Mouse (Mus musculus): ENCODE measurements at regions not wholly inside any gene's neighbourhood (a gene's known extent, or its start where the extent isn't known, plus 50 kb on each side); places are given as distances from the start of the nearest gene placed in this dataset.

- Histone ChIP-seq H3K4me2 (replicated peaks; ENCODE audit: low read depth, low read length) (no peak overlapping the region), H3K4me1 (ENCODE audit: insufficient read depth, low read length) (no peaks in the 10 kb centered on the region), H3K9me3 (ENCODE audit: low read length) (no peaks in the 10 kb centered on the region), H3K27me3 (ENCODE audit: insufficient read depth, low read length) (no peaks in the 10 kb centered on the region), H3K36me3 (ENCODE audit: insufficient read depth, low read length) (no peaks in the 10 kb centered on the region), H3K9ac (replicated peaks; ENCODE audit: low read length) (no peak overlapping the region), H3K4me3 (ENCODE audit: low read length) (no peak overlapping the region), H3K27ac (ENCODE audit: low read length) (no peak overlapping the region)
- WGBS, result 88% methylated on average over 1 of the region's 1 CpGs
- no peak for ATAC-seq (ENCODE audit: low FRiP score, low TSS enrichment)
Measured at GRCm38 (mm10) chr15:68484789-68485188, 1984.1 kb upstream of the Lrrc6 start.

GRCm38 (mm10) chr15:68477745-68478144, 1977.0 kb upstream of the Lrrc6 start:
- Histone ChIP-seq H3K9me3 (ENCODE audit: low read length) (no peaks in the 10 kb centered on the region), H3K9ac (replicated peaks; ENCODE audit: low read length) (no peak overlapping the region), H3K36me3 (ENCODE audit: insufficient read depth, low read length) (no peaks in the 10 kb centered on the region), H3K27me3 (ENCODE audit: insufficient read depth, low read length) (no peaks in the 10 kb centered on the region), H3K27ac (ENCODE audit: low read length) (no peak overlapping the region), H3K4me2 (replicated peaks; ENCODE audit: low read depth, low read length) (no peak overlapping the region), H3K4me1 (ENCODE audit: insufficient read depth, low read length) (no peaks in the 10 kb centered on the region), H3K4me3 (ENCODE audit: low read length) (no peak overlapping the region)
- ATAC-seq (ENCODE audit: low FRiP score, low TSS enrichment), result no peak
- WGBS, result 81% methylated on average over 5 of the region's 5 CpGs

GRCm38 (mm10) chr15:68471928-68472327, 1971.2 kb upstream of the Lrrc6 start:
- 82% methylated on average over 4 of the region's 4 CpGs for WGBS
- ATAC-seq (ENCODE audit: low FRiP score, low TSS enrichment), result no peak
- H3K36me3 ChIP-seq (ENCODE audit: insufficient read depth, low read length), result no peaks in the 10 kb centered on the region
- no peaks in the 10 kb centered on the region for H3K9me3 ChIP-seq (ENCODE audit: low read length)
- no peak overlapping the region for H3K27ac ChIP-seq (ENCODE audit: low read length)
- no peak overlapping the region for H3K4me3 ChIP-seq (ENCODE audit: low read length)
- H3K4me2 ChIP-seq (replicated peaks; ENCODE audit: low read depth, low read length), result no peak overlapping the region
- no peak overlapping the region for H3K9ac ChIP-seq (replicated peaks; ENCODE audit: low read length)
- no peaks in the 10 kb centered on the region for H3K27me3 ChIP-seq (ENCODE audit: insufficient read depth, low read length)
- no peaks in the 10 kb centered on the region for H3K4me1 ChIP-seq (ENCODE audit: insufficient read depth, low read length)

- Histone ChIP-seq H3K4me2 (replicated peaks; ENCODE audit: low read depth, low read length) (no peak overlapping the region), H3K27me3 (ENCODE audit: insufficient read depth, low read length) (no peaks in the 10 kb centered on the region), H3K9me3 (ENCODE audit: low read length) (no peaks in the 10 kb centered on the region), H3K4me1 (ENCODE audit: insufficient read depth, low read length) (no peaks in the 10 kb centered on the region), H3K27ac (ENCODE audit: low read length) (no peak overlapping the region), H3K4me3 (ENCODE audit: low read length) (no peak overlapping the region), H3K36me3 (ENCODE audit: insufficient read depth, low read length) (no peaks in the 10 kb centered on the region), H3K9ac (replicated peaks; ENCODE audit: low read length) (no peak overlapping the region)
- no peak for ATAC-seq (ENCODE audit: low FRiP score, low TSS enrichment)
- WGBS, result 46% methylated on average over 3 of the region's 3 CpGs
Measured at GRCm38 (mm10) chr15:68462851-68463250, 1962.1 kb upstream of the Lrrc6 start.

GRCm38 (mm10) chr15:68457239-68457638, 1956.5 kb upstream of the Lrrc6 start:
- no peak overlapping the region for H3K9ac ChIP-seq (replicated peaks; ENCODE audit: low read length)
- no peaks in the 10 kb centered on the region for H3K9me3 ChIP-seq (ENCODE audit: low read length)
- H3K36me3 ChIP-seq (ENCODE audit: insufficient read depth, low read length), result no peaks in the 10 kb centered on the region
- H3K27me3 ChIP-seq (ENCODE audit: insufficient read depth, low read length), result no peaks in the 10 kb centered on the region
- no peak overlapping the region for H3K4me3 ChIP-seq (ENCODE audit: low read length)
- no peak overlapping the region for H3K27ac ChIP-seq (ENCODE audit: low read length)
- no peaks in the 10 kb centered on the region for H3K4me1 ChIP-seq (ENCODE audit: insufficient read depth, low read length)
- H3K4me2 ChIP-seq (replicated peaks; ENCODE audit: low read depth, low read length), result no peak overlapping the region
- 32% methylated on average over 2 of the region's 2 CpGs for WGBS
- no peak for ATAC-seq (ENCODE audit: low FRiP score, low TSS enrichment)

GRCm38 (mm10) chr15:68451971-68452370, 1951.3 kb upstream of the Lrrc6 start:
- no peak for ATAC-seq (ENCODE audit: low FRiP score, low TSS enrichment)
- Histone ChIP-seq H3K9me3 (ENCODE audit: low read length) (no peaks in the 10 kb centered on the region), H3K4me1 (ENCODE audit: insufficient read depth, low read length) (no peaks in the 10 kb centered on the region), H3K4me2 (replicated peaks; ENCODE audit: low read depth, low read length) (no peak overlapping the region), H3K4me3 (ENCODE audit: low read length) (no peak overlapping the region), H3K27me3 (ENCODE audit: insufficient read depth, low read length) (no peaks in the 10 kb centered on the region), H3K36me3 (ENCODE audit: insufficient read depth, low read length) (no peaks in the 10 kb centered on the region), H3K27ac (ENCODE audit: low read length) (no peak overlapping the region), H3K9ac (replicated peaks; ENCODE audit: low read length) (no peak overlapping the region)
- WGBS, result 33% methylated on average over 2 of the region's 2 CpGs

GRCm38 (mm10) chr15:68445341-68445740, 1944.6 kb upstream of the Lrrc6 start:
- Histone ChIP-seq H3K4me3 (ENCODE audit: low read length) (no peak overlapping the region), H3K27ac (ENCODE audit: low read length) (no peak overlapping the region), H3K27me3 (ENCODE audit: insufficient read depth, low read length) (no peaks in the 10 kb centered on the region), H3K9ac (replicated peaks; ENCODE audit: low read length) (no peak overlapping the region), H3K4me2 (replicated peaks; ENCODE audit: low read depth, low read length) (no peak overlapping the region), H3K9me3 (ENCODE audit: low read length) (no peaks in the 10 kb centered on the region), H3K36me3 (ENCODE audit: insufficient read depth, low read length) (no peaks in the 10 kb centered on the region), H3K4me1 (ENCODE audit: insufficient read depth, low read length) (no peaks in the 10 kb centered on the region)
- WGBS, result 47% methylated on average over 7 of the region's 7 CpGs
- no peak for ATAC-seq (ENCODE audit: low FRiP score, low TSS enrichment)

- H3K4me1 ChIP-seq (ENCODE audit: insufficient read depth, low read length), result no peaks in the 10 kb centered on the region
- no peak overlapping the region for H3K4me2 ChIP-seq (replicated peaks; ENCODE audit: low read depth, low read length)
- H3K27ac ChIP-seq (ENCODE audit: low read length), result no peak overlapping the region
- ATAC-seq (ENCODE audit: low FRiP score, low TSS enrichment), result no peak
- H3K27me3 ChIP-seq (ENCODE audit: insufficient read depth, low read length), result no peaks in the 10 kb centered on the region
- no peaks in the 10 kb centered on the region for H3K36me3 ChIP-seq (ENCODE audit: insufficient read depth, low read length)
- no peak overlapping the region for H3K9ac ChIP-seq (replicated peaks; ENCODE audit: low read length)
- no peaks in the 10 kb centered on the region for H3K9me3 ChIP-seq (ENCODE audit: low read length)
- 57% methylated on average over 9 of the region's 9 CpGs for WGBS
- no peak overlapping the region for H3K4me3 ChIP-seq (ENCODE audit: low read length)
Measured at GRCm38 (mm10) chr15:68440636-68441035, 1939.9 kb upstream of the Lrrc6 start.

- H3K9me3 ChIP-seq (ENCODE audit: low read length), result no peaks in the 10 kb centered on the region
- H3K9ac ChIP-seq (replicated peaks; ENCODE audit: low read length), result no peak overlapping the region
- no peak for ATAC-seq (ENCODE audit: low FRiP score, low TSS enrichment)
- no peaks in the 10 kb centered on the region for H3K27me3 ChIP-seq (ENCODE audit: insufficient read depth, low read length)
- no peak overlapping the region for H3K27ac ChIP-seq (ENCODE audit: low read length)
- H3K4me2 ChIP-seq (replicated peaks; ENCODE audit: low read depth, low read length), result no peak overlapping the region
- H3K4me3 ChIP-seq (ENCODE audit: low read length), result no peak overlapping the region
- WGBS, result 41% methylated on average over 3 of the region's 3 CpGs
- H3K4me1 ChIP-seq (ENCODE audit: insufficient read depth, low read length), result no peaks in the 10 kb centered on the region
- no peaks in the 10 kb centered on the region for H3K36me3 ChIP-seq (ENCODE audit: insufficient read depth, low read length)
Measured at GRCm38 (mm10) chr15:68435961-68436360, 1935.3 kb upstream of the Lrrc6 start.

- 73% methylated on average over 2 of the region's 2 CpGs for WGBS
- H3K4me1 ChIP-seq (ENCODE audit: insufficient read depth, low read length), result no peaks in the 10 kb centered on the region
- ATAC-seq (ENCODE audit: low FRiP score, low TSS enrichment), result no peak
- H3K4me3 ChIP-seq (ENCODE audit: low read length), result no peak overlapping the region
- H3K27me3 ChIP-seq (ENCODE audit: insufficient read depth, low read length), result no peaks in the 10 kb centered on the region
- no peak overlapping the region for H3K9ac ChIP-seq (replicated peaks; ENCODE audit: low read length)
- H3K36me3 ChIP-seq (ENCODE audit: insufficient read depth, low read length), result no peaks in the 10 kb centered on the region
- H3K27ac ChIP-seq (ENCODE audit: low read length), result no peak overlapping the region
- no peaks in the 10 kb centered on the region for H3K9me3 ChIP-seq (ENCODE audit: low read length)
- H3K4me2 ChIP-seq (replicated peaks; ENCODE audit: low read depth, low read length), result no peak overlapping the region
Measured at GRCm38 (mm10) chr15:68431251-68431650, 1930.5 kb upstream of the Lrrc6 start.

- no peak overlapping the region for H3K4me3 ChIP-seq (ENCODE audit: low read length)
- no peaks in the 10 kb centered on the region for H3K9me3 ChIP-seq (ENCODE audit: low read length)
- H3K4me2 ChIP-seq (replicated peaks; ENCODE audit: low read depth, low read length), result no peak overlapping the region
- H3K27ac ChIP-seq (ENCODE audit: low read length), result no peak overlapping the region
- no peaks in the 10 kb centered on the region for H3K36me3 ChIP-seq (ENCODE audit: insufficient read depth, low read length)
- 61% methylated on average over 4 of the region's 4 CpGs for WGBS
- H3K27me3 ChIP-seq (ENCODE audit: insufficient read depth, low read length), result no peaks in the 10 kb centered on the region
- no peak overlapping the region for H3K9ac ChIP-seq (replicated peaks; ENCODE audit: low read length)
- no peak for ATAC-seq (ENCODE audit: low FRiP score, low TSS enrichment)
- no peaks in the 10 kb centered on the region for H3K4me1 ChIP-seq (ENCODE audit: insufficient read depth, low read length)
Measured at GRCm38 (mm10) chr15:68430486-68430885, 1929.8 kb upstream of the Lrrc6 start.
